Mouse (Mus musculus): ENCODE measurements around the gene Mob3b.

- TF ChIP-seq POLR2A (IDR thresholded peaks at IDR 0.05; ENCODE audit: extremely low read depth, insufficient read depth, low read length) (no peak), CTCF (IDR thresholded peaks at IDR 0.05; ENCODE audit: extremely low read depth, insufficient read depth, low read length) (no peak)
Observed at GRCm38 (mm10) chr4:34963999-34964398, 193.3 kb downstream of the Mob3b start.
